ENCODE assay signal across 26 mouse cellular contexts in the genomic region with DNA sequence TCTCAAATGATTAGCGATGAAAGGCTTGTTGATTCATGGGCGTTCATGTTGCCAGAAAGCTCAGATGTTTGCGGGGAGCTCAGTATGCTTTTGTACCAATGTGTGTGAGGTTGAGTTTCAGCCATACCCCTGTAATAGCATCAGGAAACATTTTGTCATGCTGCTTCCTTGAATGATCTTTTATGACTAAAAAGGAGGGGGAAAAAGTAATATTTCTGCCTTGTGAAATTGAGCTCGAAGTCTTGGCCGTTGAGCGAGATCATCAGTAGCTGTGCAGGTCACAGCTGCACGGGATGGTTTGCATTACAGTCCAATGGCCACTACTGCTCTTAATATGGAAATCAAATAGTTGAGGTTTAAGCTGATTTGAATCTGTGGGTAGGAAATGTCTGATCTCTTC.
"Had no signal": no experiment of that assay in that cellular context is flagged by ENCODE, and none has a peak within 500 bp of the region (broad histone marks: within the 10 kb centered on the region; RNA-seq: fewer than 3 reads in every experiment).

No protein-coding gene starts in this region.

- ATAC-seq: hindbrain, postnatal 0 days; intestine, embryonic 16.5 days; liver, embryonic 12.5 days had no signal

- H3K36me3 ChIP-seq: heart, embryonic 13.5 days; heart, embryonic 15.5 days; hindbrain, embryonic 13.5 days; hindbrain, embryonic 15.5 days; kidney, embryonic 15.5 days; limb, embryonic 13.5 days; limb, embryonic 15.5 days; liver, embryonic 12.5 days had no signal

- H3K4me1 ChIP-seq: heart, embryonic 13.5 days; heart, embryonic 15.5 days; hindbrain, embryonic 13.5 days; hindbrain, embryonic 15.5 days; kidney, embryonic 15.5 days; limb, embryonic 13.5 days; limb, embryonic 15.5 days; liver, embryonic 12.5 days had no signal

- DNase-seq: gastrocnemius, postnatal 14 days; gastrocnemius, postnatal 36 days; heart, adult 11 months; heart, adult 2 months; heart, postnatal 14 days; heart, postnatal 36 days; kidney, adult 11 months; kidney, adult 2 months; kidney, adult 9 months; kidney, postnatal 10 days; kidney, postnatal 25 days; layer of hippocampus, adult 9-11 months; layer of hippocampus, postnatal 36 days; left cerebral cortex, postnatal 4 days had no signal

- H3K4me3 ChIP-seq: heart, adult 2 months; heart, embryonic 13.5 days; heart, embryonic 15.5 days; hindbrain, embryonic 13.5 days; hindbrain, embryonic 15.5 days; kidney, embryonic 15.5 days; limb, embryonic 13.5 days; limb, embryonic 15.5 days; liver, embryonic 12.5 days had no signal

- H3K27me3 ChIP-seq: heart, embryonic 13.5 days; heart, embryonic 15.5 days; hindbrain, embryonic 13.5 days; hindbrain, embryonic 15.5 days; kidney, embryonic 15.5 days; limb, embryonic 13.5 days; limb, embryonic 15.5 days; liver, embryonic 12.5 days had no signal

- H3K9me3 ChIP-seq: heart, embryonic 13.5 days; heart, embryonic 15.5 days; hindbrain, embryonic 13.5 days; hindbrain, embryonic 15.5 days; kidney, embryonic 15.5 days; limb, embryonic 13.5 days; limb, embryonic 15.5 days; liver, embryonic 12.5 days had no signal

- H3K9ac ChIP-seq: heart, embryonic 13.5 days; heart, embryonic 15.5 days; hindbrain, embryonic 13.5 days; hindbrain, embryonic 15.5 days; kidney, embryonic 15.5 days; limb, embryonic 13.5 days; limb, embryonic 15.5 days; liver, embryonic 12.5 days; liver, embryonic 14.5 days had no signal

- H3K27ac ChIP-seq: heart, adult 2 months; heart, embryonic 13.5 days; heart, embryonic 15.5 days; hindbrain, embryonic 13.5 days; hindbrain, embryonic 15.5 days; hindbrain, postnatal 0 days; kidney, embryonic 15.5 days; limb, embryonic 13.5 days; limb, embryonic 15.5 days; liver, embryonic 12.5 days; liver, embryonic 14.5 days had no signal

- H3K4me2 ChIP-seq: heart, embryonic 11.5 days; heart, embryonic 13.5 days; heart, embryonic 15.5 days; hindbrain, embryonic 13.5 days; hindbrain, embryonic 15.5 days; kidney, embryonic 15.5 days; limb, embryonic 13.5 days; limb, embryonic 15.5 days; liver, embryonic 12.5 days had no signal
